Mouse (Mus musculus) heart, embryonic 13.5 days (tissue): ENCODE data around the gene Eno3. TPM values are rescaled to one million over a fixed set of nuclear protein-coding genes. Genes with fewer than 3 reads are reported as not detected.

Experiments
- ATAC-seq: fragments of 200-750 bp; cut with Nextera tagmentation; 2 replicates; pipeline ENCODE4 v1.8.0; 2017; ENCODE audit warnings: moderate TSS enrichment; ENCODE audit not compliant: insufficient number of reproducible peaks, low FRiP score, low TSS enrichment; ENCODE audit errors: extremely low read depth
- H3K27ac ChIP-seq: fragments of 300-500 bp; sonication (generic); replicated peaks from 2 replicates; pipeline ENCODE4 v1.5.1; 2015; ENCODE audit warnings: moderate library complexity, mild to moderate bottlenecking, inconsistent platforms
- H3K27me3 ChIP-seq: fragments of 300-500 bp; sonication (generic); replicated peaks from 2 replicates; pipeline ENCODE4 v1.6.1; 2015; ENCODE audit warnings: mild to moderate bottlenecking, inconsistent platforms
- H3K36me3 ChIP-seq: fragments of 300-500 bp; sonication (generic); 2 replicates; pipeline ENCODE4 v1.6.1; 2015; ENCODE audit warnings: mild to moderate bottlenecking, inconsistent platforms
- H3K4me1 ChIP-seq: fragments of 300-500 bp; sonication (generic); 2 replicates; pipeline ENCODE4 v1.6.1; 2015; ENCODE audit warnings: inconsistent platforms
- H3K4me2 ChIP-seq: fragments of 300-500 bp; sonication (generic); 2 replicates; pipeline ENCODE4 v1.6.1; 2015; ENCODE audit warnings: inconsistent platforms, mild to moderate bottlenecking, moderate library complexity
- H3K4me3 ChIP-seq: fragments of 300-500 bp; sonication (generic); 2 replicates; pipeline ENCODE4 v1.5.1; 2015; ENCODE audit warnings: moderate library complexity, mild to moderate bottlenecking, inconsistent platforms
- H3K9ac ChIP-seq: fragments of 300-500 bp; sonication (generic); 2 replicates; pipeline ENCODE4 v1.6.1; 2015; ENCODE audit warnings: inconsistent platforms, mild to moderate bottlenecking, moderate library complexity
- H3K9me3 ChIP-seq: fragments of 300-500 bp; sonication (generic); 2 replicates; pipeline ENCODE4 v1.6.1; 2016; ENCODE audit warnings: inconsistent platforms
- WGBS: fragments of 180-500 bp; shearing (Covaris S2); methylation state at CpG from one replicate; pipeline ENCODE4 v1.1.7; 2015; ENCODE audit warnings: mixed read lengths; 5-methylcytosine and 5-hydroxymethylcytosine counted together
- microRNA-seq: library from miRNA; unstranded; fragments of <30 nt; microRNA quantifications from one replicate; pipeline ENCODE4, GENCODE M21; 2016
- polyA plus RNA-seq: library from polyadenylated mRNA; unstranded; fragments of >200 nt; fragmentation: Nextera tagmentation; extraction: Ambion mirVana; gene quantifications from 2 replicates; pipeline ENCODE4 v1.2.1, GENCODE M21; 2015

The Eno3 gene
- polyA plus RNA-seq, 1 experiment from 2014 or later, result 273 TPM

- no peak for ATAC-seq
- peak overlapping the region; percentile 79 for H3K4me2 ChIP-seq
- H3K27ac ChIP-seq, result peak overlapping the region; percentile 96
- peaks cover 34% of the 10 kb centered on the region for H3K36me3 ChIP-seq
- no peaks in the 10 kb centered on the region for H3K9me3 ChIP-seq
- peak overlapping the region; percentile 80 for H3K4me3 ChIP-seq
- no peaks in the 10 kb centered on the region for H3K27me3 ChIP-seq
- peak overlapping the region; percentile 95 for H3K9ac ChIP-seq
- 12% methylated on average over 10 of the region's 10 CpGs for WGBS
- peaks cover 29% of the 10 kb centered on the region for H3K4me1 ChIP-seq
Measured at GRCm38 (mm10) chr11:70701221-70701955, 44.4 kb downstream of the Eno3 start.

- H3K27me3 ChIP-seq, result no peaks in the 10 kb centered on the region
- peak overlapping the region; percentile 80 for H3K4me3 ChIP-seq
- H3K27ac ChIP-seq, result peak overlapping the region; percentile 96
- H3K36me3 ChIP-seq, result peaks cover 42% of the 10 kb centered on the region
- peaks cover 29% of the 10 kb centered on the region for H3K4me1 ChIP-seq
- WGBS, result 66% methylated on average over 6 of the region's 6 CpGs
- H3K9me3 ChIP-seq, result no peaks in the 10 kb centered on the region
- H3K4me2 ChIP-seq, result peak overlapping the region; percentile 79
- peak overlapping the region; percentile 95 for H3K9ac ChIP-seq
- no peak for ATAC-seq
Measured at GRCm38 (mm10) chr11:70701984-70702733, 45.2 kb downstream of the Eno3 start.

- H3K36me3 ChIP-seq, result peaks cover 48% of the 10 kb centered on the region
- H3K4me3 ChIP-seq, result peak overlapping the region; percentile 80
- no peaks in the 10 kb centered on the region for H3K27me3 ChIP-seq
- WGBS, result 25% methylated on average over 6 of the region's 6 CpGs
- no peaks in the 10 kb centered on the region for H3K9me3 ChIP-seq
- H3K9ac ChIP-seq, result peak overlapping the region; percentile 95
- no peak for ATAC-seq
- H3K4me2 ChIP-seq, result peak overlapping the region; percentile 79
- peaks cover 29% of the 10 kb centered on the region for H3K4me1 ChIP-seq
- H3K27ac ChIP-seq, result peak overlapping the region; percentile 96
Measured at GRCm38 (mm10) chr11:70702781-70703180, 45.8 kb downstream of the Eno3 start.

DNA sequence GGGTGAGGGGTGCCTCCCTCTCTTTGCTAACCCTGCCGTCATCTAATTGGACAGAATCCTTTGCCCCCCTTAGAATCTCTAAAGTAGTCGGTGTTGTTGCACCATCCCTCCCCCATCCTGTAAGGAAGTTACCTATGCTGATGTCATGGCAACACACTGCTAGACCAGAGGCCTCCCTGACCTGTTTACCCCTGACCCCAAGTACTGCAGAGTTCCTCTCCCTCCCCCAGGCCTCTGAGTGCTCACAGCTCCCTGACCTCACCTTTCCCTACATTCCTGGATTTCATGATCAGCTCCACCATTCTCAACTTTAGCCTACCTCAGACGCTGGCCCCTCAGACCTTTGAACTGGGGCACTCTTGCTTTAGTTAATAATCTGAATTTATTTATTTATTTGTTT, 49.1 kb downstream of the Eno3 start:
- Histone ChIP-seq H3K4me2 (no peak overlapping the region), H3K27ac (no peak overlapping the region), H3K4me1 (peaks cover 29% of the 10 kb centered on the region), H3K9me3 (no peaks in the 10 kb centered on the region), H3K4me3 (no peak overlapping the region), H3K36me3 (peaks cover 82% of the 10 kb centered on the region), H3K27me3 (no peaks in the 10 kb centered on the region), H3K9ac (no peak overlapping the region)
- 75% methylated on average over 3 of the region's 3 CpGs for WGBS
- no peak for ATAC-seq

- H3K4me3 ChIP-seq, result no peak overlapping the region
- 92% methylated on average over 10 of the region's 10 CpGs for WGBS
- no peaks in the 10 kb centered on the region for H3K9me3 ChIP-seq
- H3K27me3 ChIP-seq, result no peaks in the 10 kb centered on the region
- H3K9ac ChIP-seq, result no peak overlapping the region
- H3K4me1 ChIP-seq, result peaks cover 6% of the 10 kb centered on the region; the same call in 1 of the 2 replicates
- H3K4me2 ChIP-seq, result no peak overlapping the region
- peaks cover 91% of the 10 kb centered on the region for H3K36me3 ChIP-seq
- no peak overlapping the region for H3K27ac ChIP-seq
- no peak for ATAC-seq
Measured at GRCm38 (mm10) chr11:70711026-70711425, 54.0 kb downstream of the Eno3 start.

Small RNA genes within 50 kb of the gene (microRNA-seq; reads per million reads assigned to microRNA genes)
- not detected for gene Mir6925

Other genes with a start within 250 kb of the Eno3 start
- gene Pelp1, start 247.2 kb upstream of the Eno3 start, polyA plus RNA-seq, result 23.3 and 23.6 TPM in 2 replicates
- 11.2 and 13.2 TPM in 2 replicates for gene Arrb2, start 224.6 kb upstream of the Eno3 start, polyA plus RNA-seq
- gene Med11, start 205.3 kb upstream of the Eno3 start, polyA plus RNA-seq, result 25.5 and 26.2 TPM in 2 replicates
- 1.4 and 1.5 TPM in 2 replicates for gene Zmynd15, start 197.8 kb upstream of the Eno3 start, polyA plus RNA-seq
- gene Cxcl16, start 197.2 kb upstream of the Eno3 start, polyA plus RNA-seq, result 6.8 and 6.9 TPM in 2 replicates
- 8.4 and 8.5 TPM in 2 replicates for gene Tm4sf5, start 152.0 kb upstream of the Eno3 start, polyA plus RNA-seq
- 0.31 TPM in 1 of 2 replicates, not detected in the other for gene Vmo1, start 142.6 kb upstream of the Eno3 start, polyA plus RNA-seq
- 0.12 and 0.99 TPM in 2 replicates for gene Gltpd2, start 138.0 kb upstream of the Eno3 start, polyA plus RNA-seq
- gene Psmb6, start 131.8 kb upstream of the Eno3 start, polyA plus RNA-seq, result 636 and 691 TPM in 2 replicates
- gene Gm40193, start 124.3 kb upstream of the Eno3 start, polyA plus RNA-seq, result not detected in 2 replicates
- 9.3 and 11.2 TPM in 2 replicates for gene Pld2, start 117.1 kb upstream of the Eno3 start, polyA plus RNA-seq
- 8.8 and 9.8 TPM in 2 replicates for gene Mink1, start 94.3 kb upstream of the Eno3 start, polyA plus RNA-seq
- gene 4930544D05Rik, start 41.4 kb upstream of the Eno3 start, polyA plus RNA-seq, result not detected in 2 replicates
- gene Chrne, start 38.0 kb upstream of the Eno3 start, polyA plus RNA-seq, result not detected in 2 replicates
- 0.86 and 1.0 TPM in 2 replicates for gene Gp1ba, start 18.1 kb upstream of the Eno3 start, polyA plus RNA-seq
- 66.3 and 73.8 TPM in 2 replicates for gene Rnf167, start 10.0 kb upstream of the Eno3 start, polyA plus RNA-seq
- 234 and 262 TPM in 2 replicates for gene Slc25a11, start 9.7 kb upstream of the Eno3 start, polyA plus RNA-seq
- 1,587 and 1,588 TPM in 2 replicates for gene Pfn1, start 2.6 kb upstream of the Eno3 start, polyA plus RNA-seq
- gene Spag7, start 12.2 kb downstream of the Eno3 start, polyA plus RNA-seq, result 175 and 206 TPM in 2 replicates
- gene Camta2, start 30.9 kb downstream of the Eno3 start, polyA plus RNA-seq, result 10.1 and 12.0 TPM in 2 replicates
- 1.8 and 2.0 TPM in 2 replicates for gene Inca1, start 43.0 kb downstream of the Eno3 start, polyA plus RNA-seq
- 4.0 and 4.3 TPM in 2 replicates for gene Kif1c, start 43.3 kb downstream of the Eno3 start, polyA plus RNA-seq
- gene Zfp3, start 107.0 kb downstream of the Eno3 start, polyA plus RNA-seq, result 8.3 and 9.5 TPM in 2 replicates
- gene Scimp, start 155.4 kb downstream of the Eno3 start, polyA plus RNA-seq, result 0.13 TPM in 1 of 2 replicates, not detected in the other
- gene Rabep1, start 187.6 kb downstream of the Eno3 start, polyA plus RNA-seq, result 28.3 and 31.8 TPM in 2 replicates